Mouse (Mus musculus): Measurements from ENCODE around the gene Rtkn. TPM values are rescaled to one million over a fixed set of nuclear protein-coding genes. Genes with fewer than 3 reads are reported as not detected.

Rtkn gene
- polyA plus RNA-seq, 1 experiment from 2014 or later: 26.1 TPM

GRCm38 (mm10) chr6:83121863-83122710 is 13.2 kb upstream of the Rtkn start:
- peak overlapping the region; percentile 99 for H3K4me2 ChIP-seq (ENCODE audit: low read depth, low read length)
- WGBS: 1% methylated on average over 44 of the region's 52 CpGs
- peak overlapping the region; percentile 89 for H3K9ac ChIP-seq (ENCODE audit: low read depth, low read length)
- ATAC-seq: no peak; the same call in 1 of the 2 replicates
- H3K4me1 ChIP-seq (ENCODE audit: control insufficient read depth, insufficient read depth, low read length): peaks cover 31% of the 10 kb centered on the region
- H3K9me3 ChIP-seq (ENCODE audit: control insufficient read depth, low read length): no peaks in the 10 kb centered on the region
- peak overlapping the region; percentile 96 for H3K27ac ChIP-seq (ENCODE audit: low read length)
- no peaks in the 10 kb centered on the region for H3K27me3 ChIP-seq (replicated peaks; ENCODE audit: control insufficient read depth, insufficient read depth, low read length)
- H3K4me3 ChIP-seq (ENCODE audit: low read length): peak overlapping the region; percentile 74
- H3K36me3 ChIP-seq (ENCODE audit: control insufficient read depth, insufficient read depth, low read length): no peaks in the 10 kb centered on the region; the same call in 1 of the 2 replicates

GRCm38 (mm10) chr6:83122961-83123360 is 12.3 kb upstream of the Rtkn start:
- no peak overlapping the region for H3K4me2 ChIP-seq (ENCODE audit: low read depth, low read length)
- WGBS: 86% methylated on average over 5 of the region's 5 CpGs
- no peak overlapping the region for H3K4me3 ChIP-seq (ENCODE audit: low read length)
- no peaks in the 10 kb centered on the region for H3K9me3 ChIP-seq (ENCODE audit: control insufficient read depth, low read length)
- H3K36me3 ChIP-seq (ENCODE audit: control insufficient read depth, insufficient read depth, low read length): no peaks in the 10 kb centered on the region; the same call in 1 of the 2 replicates
- no peaks in the 10 kb centered on the region for H3K27me3 ChIP-seq (replicated peaks; ENCODE audit: control insufficient read depth, insufficient read depth, low read length)
- H3K9ac ChIP-seq (ENCODE audit: low read depth, low read length): no peak overlapping the region
- no peak for ATAC-seq
- H3K27ac ChIP-seq (ENCODE audit: low read length): no peak overlapping the region
- peaks cover 31% of the 10 kb centered on the region for H3K4me1 ChIP-seq (ENCODE audit: control insufficient read depth, insufficient read depth, low read length)

GRCm38 (mm10) chr6:83124851-83125312 is 10.4 kb upstream of the Rtkn start:
- Histone ChIP-seq H3K9me3 (ENCODE audit: control insufficient read depth, low read length) (no peaks in the 10 kb centered on the region), H3K9ac (ENCODE audit: low read depth, low read length) (peak overlapping the region; percentile 84), H3K36me3 (ENCODE audit: control insufficient read depth, insufficient read depth, low read length) (no peaks in the 10 kb centered on the region), H3K4me2 (ENCODE audit: low read depth, low read length) (peak overlapping the region; percentile 62), H3K4me3 (ENCODE audit: low read length) (peak overlapping the region; percentile 75), H3K27me3 (replicated peaks; ENCODE audit: control insufficient read depth, insufficient read depth, low read length) (no peaks in the 10 kb centered on the region), H3K27ac (ENCODE audit: low read length) (peak overlapping the region; percentile 53), H3K4me1 (ENCODE audit: control insufficient read depth, insufficient read depth, low read length) (peaks cover 30% of the 10 kb centered on the region)
- ATAC-seq: peak; percentile 7
- under 1% methylated on average over 30 of the region's 30 CpGs for WGBS

GRCm38 (mm10) chr6:83125331-83125730 is 9.9 kb upstream of the Rtkn start, which contains the start of gene Ino80b:
TSS of gene Ino80b (minus strand) at chr6:83125431.
- no peaks in the 10 kb centered on the region for H3K36me3 ChIP-seq (ENCODE audit: control insufficient read depth, insufficient read depth, low read length)
- H3K4me3 ChIP-seq (ENCODE audit: low read length): peak within 1 kb of the TSS; percentile 75
- WGBS: 23% methylated on average over 5 of the region's 5 CpGs
- H3K9me3 ChIP-seq (ENCODE audit: control insufficient read depth, low read length): no peaks in the 10 kb centered on the region
- ATAC-seq: no peak
- peak within 1 kb of the TSS; percentile 53 for H3K27ac ChIP-seq (ENCODE audit: low read length)
- H3K9ac ChIP-seq (ENCODE audit: low read depth, low read length): peak within 1 kb of the TSS; percentile 84
- peak within 1 kb of the TSS; percentile 62 for H3K4me2 ChIP-seq (ENCODE audit: low read depth, low read length)
- H3K4me1 ChIP-seq (ENCODE audit: control insufficient read depth, insufficient read depth, low read length): peaks cover 25% of the 10 kb centered on the region
- no peaks in the 10 kb centered on the region for H3K27me3 ChIP-seq (replicated peaks; ENCODE audit: control insufficient read depth, insufficient read depth, low read length)

GRCm38 (mm10) chr6:83127419-83127818 is 7.8 kb upstream of the Rtkn start:
- Histone ChIP-seq H3K36me3 (ENCODE audit: control insufficient read depth, insufficient read depth, low read length) (no peaks in the 10 kb centered on the region), H3K9ac (ENCODE audit: low read depth, low read length) (no peak overlapping the region), H3K27me3 (replicated peaks; ENCODE audit: control insufficient read depth, insufficient read depth, low read length) (no peaks in the 10 kb centered on the region), H3K9me3 (ENCODE audit: control insufficient read depth, low read length) (no peaks in the 10 kb centered on the region), H3K4me1 (ENCODE audit: control insufficient read depth, insufficient read depth, low read length) (peaks cover 29% of the 10 kb centered on the region), H3K27ac (ENCODE audit: low read length) (no peak overlapping the region), H3K4me2 (ENCODE audit: low read depth, low read length) (no peak overlapping the region), H3K4me3 (ENCODE audit: low read length) (no peak overlapping the region)
- WGBS: 94% methylated on average over 5 of the region's 5 CpGs
- no peak for ATAC-seq

GRCm38 (mm10) chr6:83131469-83132034 is 3.7 kb upstream of the Rtkn start:
- no peaks in the 10 kb centered on the region for H3K27me3 ChIP-seq (replicated peaks; ENCODE audit: control insufficient read depth, insufficient read depth, low read length)
- peak overlapping the region; percentile 95 for H3K27ac ChIP-seq (ENCODE audit: low read length)
- H3K4me2 ChIP-seq (ENCODE audit: low read depth, low read length): peak overlapping the region; percentile 38
- no peaks in the 10 kb centered on the region for H3K9me3 ChIP-seq (ENCODE audit: control insufficient read depth, low read length)
- peak overlapping the region; percentile 50; the same call in 1 of the 2 replicates for H3K9ac ChIP-seq (ENCODE audit: low read depth, low read length)
- ATAC-seq: peak; percentile 79
- 38% methylated on average over 6 of the region's 6 CpGs for WGBS
- H3K4me3 ChIP-seq (ENCODE audit: low read length): peak overlapping the region; percentile 8; the same call in 1 of the 2 replicates
- H3K4me1 ChIP-seq (ENCODE audit: control insufficient read depth, insufficient read depth, low read length): peaks cover 30% of the 10 kb centered on the region
- H3K36me3 ChIP-seq (ENCODE audit: control insufficient read depth, insufficient read depth, low read length): no peaks in the 10 kb centered on the region

- H3K27ac ChIP-seq (ENCODE audit: low read length): peak overlapping the region; percentile 95
- H3K9ac ChIP-seq (ENCODE audit: low read depth, low read length): no peak overlapping the region
- no peaks in the 10 kb centered on the region for H3K9me3 ChIP-seq (ENCODE audit: control insufficient read depth, low read length)
- peak; percentile 13; the same call in 1 of the 2 replicates for ATAC-seq
- peak overlapping the region; percentile 38 for H3K4me2 ChIP-seq (ENCODE audit: low read depth, low read length)
- no peaks in the 10 kb centered on the region for H3K27me3 ChIP-seq (replicated peaks; ENCODE audit: control insufficient read depth, insufficient read depth, low read length)
- no peak overlapping the region for H3K4me3 ChIP-seq (ENCODE audit: low read length)
- 70% methylated on average over 9 of the region's 9 CpGs for WGBS
- peaks cover 31% of the 10 kb centered on the region for H3K4me1 ChIP-seq (ENCODE audit: control insufficient read depth, insufficient read depth, low read length)
- no peaks in the 10 kb centered on the region for H3K36me3 ChIP-seq (ENCODE audit: control insufficient read depth, insufficient read depth, low read length)
Observed at GRCm38 (mm10) chr6:83132176-83132919, 2.9 kb upstream of the Rtkn start.

- Histone ChIP-seq H3K27me3 (replicated peaks; ENCODE audit: control insufficient read depth, insufficient read depth, low read length) (no peaks in the 10 kb centered on the region), H3K36me3 (ENCODE audit: control insufficient read depth, insufficient read depth, low read length) (no peaks in the 10 kb centered on the region; the same call in 1 of the 2 replicates), H3K4me1 (ENCODE audit: control insufficient read depth, insufficient read depth, low read length) (peaks cover 42% of the 10 kb centered on the region), H3K27ac (ENCODE audit: low read length) (no peak overlapping the region), H3K4me2 (ENCODE audit: low read depth, low read length) (no peak overlapping the region), H3K9ac (ENCODE audit: low read depth, low read length) (no peak overlapping the region), H3K4me3 (ENCODE audit: low read length) (no peak overlapping the region), H3K9me3 (ENCODE audit: control insufficient read depth, low read length) (no peaks in the 10 kb centered on the region)
- no peak for ATAC-seq
- WGBS: 55% methylated on average over 3 of the region's 3 CpGs
Observed at GRCm38 (mm10) chr6:83134226-83134625, 1.0 kb upstream of the Rtkn start.

Data from intestine, embryonic 16.5 days (tissue).